Comparison of ENCODE assay signal across 8 mouse cellular contexts in the genomic region with DNA sequence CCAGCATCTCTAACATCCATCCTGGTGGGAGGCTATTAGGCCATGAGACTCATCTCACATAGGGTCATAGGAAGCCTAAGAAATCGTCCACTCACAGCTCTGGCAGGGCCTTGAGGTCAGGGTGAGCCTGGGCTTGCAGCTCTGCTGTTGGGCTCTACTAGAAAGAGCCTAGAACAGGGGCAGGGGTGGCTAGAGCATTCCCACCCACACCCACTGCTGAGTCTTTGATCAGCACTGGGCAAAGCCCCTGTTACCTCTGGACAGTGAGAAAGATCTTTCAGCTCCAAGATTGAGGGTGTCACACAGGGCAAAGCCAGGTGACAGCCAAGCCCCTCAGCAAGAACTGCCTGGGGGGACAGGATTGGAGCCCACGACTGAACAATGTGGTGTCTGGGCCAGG. TPM values are rescaled to one million over a fixed set of nuclear protein-coding genes. Genes with fewer than 3 reads are reported as not detected.
A peak's percentile ranks its signal among the peaks of the same experiment; 100 is the strongest.
DNase-seq lines count a peak whose midpoint lies in the region; ATAC-seq and TF ChIP-seq lines count a peak whose summit lies in the region.

No protein-coding gene starts in this region.

- ATAC-seq in kidney, postnatal 0 days (replicated peaks; ENCODE audit: low FRiP score, low read depth) = no peak
- ATAC-seq in hindbrain, embryonic 16.5 days = no peak
- no peak for ATAC-seq in midbrain, postnatal 0 days (ENCODE audit: low FRiP score)

- no peaks in the 10 kb centered on the region for H3K36me3 ChIP-seq in kidney, postnatal 0 days (ENCODE audit: insufficient read depth, low read length)
- H3K36me3 ChIP-seq in forebrain, embryonic 10.5 days (replicated peaks) = no peaks in the 10 kb centered on the region
- H3K36me3 ChIP-seq in hindbrain, embryonic 16.5 days (ENCODE audit: control insufficient read depth, insufficient read depth, low read length) = no peaks in the 10 kb centered on the region
- no peaks in the 10 kb centered on the region for H3K36me3 ChIP-seq in midbrain, postnatal 0 days (ENCODE audit: insufficient read depth, low read length)

- no peak for TF ChIP-seq CTCF in kidney, postnatal 0 days (IDR thresholded peaks at IDR 0.05; ENCODE audit: low read depth)
- no peak for TF ChIP-seq CTCF in midbrain, postnatal 0 days (IDR thresholded peaks at IDR 0.05)

- peak overlapping the region; percentile 8; the same call in 1 of the 2 replicates for H3K9ac ChIP-seq in kidney, postnatal 0 days (ENCODE audit: low read depth, low read length)
- H3K9ac ChIP-seq in hindbrain, embryonic 16.5 days (ENCODE audit: low read depth, low read length) = no peak overlapping the region
- H3K9ac ChIP-seq in midbrain, postnatal 0 days (replicated peaks; ENCODE audit: low read length, poor library complexity, severe bottlenecking) = 0 out of 2 replicates have a peak overlapping the region, but pooled peaks have one; percentile 24

- 65% methylated on average over 2 of the region's 2 CpGs for WGBS in kidney, postnatal 0 days
- WGBS in forebrain, embryonic 10.5 days = 63% methylated on average over 2 of the region's 2 CpGs
- WGBS in hindbrain, embryonic 16.5 days = 35% methylated on average over 2 of the region's 2 CpGs
- 46% methylated on average over 2 of the region's 2 CpGs for WGBS in midbrain, postnatal 0 days

- no peaks in the 10 kb centered on the region for H3K9me3 ChIP-seq in kidney, postnatal 0 days (replicated peaks; ENCODE audit: low read length)
- no peaks in the 10 kb centered on the region for H3K9me3 ChIP-seq in forebrain, embryonic 10.5 days
- H3K9me3 ChIP-seq in hindbrain, embryonic 16.5 days (ENCODE audit: control insufficient read depth, low read length) = no peaks in the 10 kb centered on the region
- H3K9me3 ChIP-seq in midbrain, postnatal 0 days (ENCODE audit: low read length) = no peaks in the 10 kb centered on the region

- H3K4me1 ChIP-seq in kidney, postnatal 0 days (replicated peaks; ENCODE audit: insufficient read depth, low read length) = peaks cover 30% of the 10 kb centered on the region
- H3K4me1 ChIP-seq in forebrain, embryonic 10.5 days = peaks cover 49% of the 10 kb centered on the region
- peaks cover 18% of the 10 kb centered on the region for H3K4me1 ChIP-seq in hindbrain, embryonic 16.5 days (ENCODE audit: control insufficient read depth, insufficient read depth, low read depth, low read length)
- peaks cover 11% of the 10 kb centered on the region; the same call in 1 of the 2 replicates for H3K4me1 ChIP-seq in midbrain, postnatal 0 days (ENCODE audit: insufficient read depth, low read length)

- no peak overlapping the region for H3K4me2 ChIP-seq in kidney, postnatal 0 days (ENCODE audit: low read length)
- no peak overlapping the region for H3K4me2 ChIP-seq in hindbrain, embryonic 16.5 days (ENCODE audit: low read length)
- H3K4me2 ChIP-seq in midbrain, postnatal 0 days (ENCODE audit: low read depth, low read length, poor library complexity, severe bottlenecking) = no peak overlapping the region

- H3K4me3 ChIP-seq in kidney, postnatal 0 days (replicated peaks; ENCODE audit: low read depth, low read length) = no peak overlapping the region
- no peak overlapping the region for H3K4me3 ChIP-seq in forebrain, embryonic 10.5 days
- no peak overlapping the region for H3K4me3 ChIP-seq in hindbrain, embryonic 16.5 days (ENCODE audit: low read length)
- H3K4me3 ChIP-seq in midbrain, postnatal 0 days (ENCODE audit: low read depth, low read length) = no peak overlapping the region

- H3K27me3 ChIP-seq in kidney, postnatal 0 days (ENCODE audit: insufficient read depth, low read length) = no peaks in the 10 kb centered on the region
- H3K27me3 ChIP-seq in forebrain, embryonic 10.5 days (ENCODE audit: poor library complexity, severe bottlenecking) = 0 out of 2 replicates have a peak, but pooled peaks cover under 1% of the 10 kb centered on the region
- H3K27me3 ChIP-seq in hindbrain, embryonic 16.5 days (replicated peaks; ENCODE audit: control insufficient read depth, insufficient read depth, low read length) = no peaks in the 10 kb centered on the region
- no peaks in the 10 kb centered on the region for H3K27me3 ChIP-seq in midbrain, postnatal 0 days (ENCODE audit: insufficient read depth, low read length)

- DNase-seq in kidney, postnatal 0 days (ENCODE audit: low spot score) = no peak
- DNase-seq in kidney, adult 9 months = no peak
- DNase-seq in forebrain, embryonic 10.5 days (ENCODE audit: extremely low spot score, low spot score) = no peak
- no peak for DNase-seq in midbrain, postnatal 0 days (ENCODE audit: low spot score)
- DNase-seq in urinary bladder, postnatal 25 days (ENCODE audit: low spot score) = no peak
- DNase-seq in T-cell, adult 2 months (ENCODE audit: low spot score) = no peak
- DNase-seq in gastrocnemius, adult 8-10 months (ENCODE audit: low spot score in 2 of 2) = no peak

- H3K27ac ChIP-seq in kidney, postnatal 0 days = peak overlapping the region; percentile 87
- H3K27ac ChIP-seq in forebrain, embryonic 10.5 days = peak overlapping the region; percentile 85
- H3K27ac ChIP-seq in hindbrain, embryonic 16.5 days (ENCODE audit: low read depth, low read length) = peak overlapping the region; percentile 10; the same call in 1 of the 2 replicates
- H3K27ac ChIP-seq in midbrain, postnatal 0 days (ENCODE audit: low read depth, low read length) = peak overlapping the region; percentile 64

RNA-seq across cellular contexts. Expression of gene Morn1, which starts 57.0 kb away (rescaled TPM):
- polyA plus RNA-seq in kidney, postnatal 0 days (2015; fragmentation: Nextera tagmentation; extraction: Ambion mirVana) = 7.0 and 7.6 TPM in 2 replicates
- 4.5 and 6.8 TPM in 2 replicates for polyA plus RNA-seq in forebrain, embryonic 10.5 days (2016; fragmentation: Nextera tagmentation; extraction: Ambion mirVana)
- polyA plus RNA-seq in hindbrain, embryonic 16.5 days (2015; fragmentation: Nextera tagmentation; extraction: Ambion mirVana) = 7.5 and 9.5 TPM in 2 replicates
- 3.3 and 8.5 TPM in 2 replicates for total RNA-seq in midbrain, postnatal 0 days (2014; rRNA removed)
- 8.6 and 8.9 TPM in 2 replicates for polyA plus RNA-seq in midbrain, postnatal 0 days (2015; fragmentation: Nextera tagmentation; extraction: Ambion mirVana)
- total RNA-seq in gastrocnemius, adult 8-10 months (2022) = 1 to 10 TPM; 1.2 to 2.1 (median 1.4) TPM

RNA-seq across cellular contexts. Expression of gene Rer1, which starts 57.2 kb away (rescaled TPM):
- 194 and 205 TPM in 2 replicates for polyA plus RNA-seq in kidney, postnatal 0 days (2015; fragmentation: Nextera tagmentation; extraction: Ambion mirVana)
- 133 and 137 TPM in 2 replicates for polyA plus RNA-seq in forebrain, embryonic 10.5 days (2016; fragmentation: Nextera tagmentation; extraction: Ambion mirVana)
- 125 and 131 TPM in 2 replicates for polyA plus RNA-seq in hindbrain, embryonic 16.5 days (2015; fragmentation: Nextera tagmentation; extraction: Ambion mirVana)
- 91.4 and 104 TPM in 2 replicates for total RNA-seq in midbrain, postnatal 0 days (2014; rRNA removed)
- polyA plus RNA-seq in midbrain, postnatal 0 days (2015; fragmentation: Nextera tagmentation; extraction: Ambion mirVana) = 132 and 133 TPM in 2 replicates
- 10 to 100 TPM; 52.2 to 64.6 (median 59.8) TPM for total RNA-seq in gastrocnemius, adult 8-10 months (2022)

Comparison
In these comparisons a context has a peak if more than half of its experiments do, and no peak if none do; other contexts are left out.
1. H3K27ac ChIP-seq: peak in every context shown above with its lines; median percentile 87 in kidney, postnatal 0 days; 85 in forebrain, embryonic 10.5 days; 64 in midbrain, postnatal 0 days; 10 in hindbrain, embryonic 16.5 days.